Mouse (Mus musculus) NIH3T3 (cell line): ENCODE measurements around the gene Rpgrip1l.
A peak's percentile ranks its signal among the peaks of the same experiment; 100 is the strongest.

Experiments used
- DNase-seq: peaks from one replicate; pipeline ENCODE4 v3.0.0-alpha.2; 2012; ENCODE audit warnings: low read depth

Gene Rpgrip1l

GRCm38 (mm10) chr8:91329056-91329455, 16.0 kb upstream of the Rpgrip1l start:
- no peak for DNase-seq

- no peak for DNase-seq
Observed at GRCm38 (mm10) chr8:91327471-91328205, 14.6 kb upstream of the Rpgrip1l start.

DNA sequence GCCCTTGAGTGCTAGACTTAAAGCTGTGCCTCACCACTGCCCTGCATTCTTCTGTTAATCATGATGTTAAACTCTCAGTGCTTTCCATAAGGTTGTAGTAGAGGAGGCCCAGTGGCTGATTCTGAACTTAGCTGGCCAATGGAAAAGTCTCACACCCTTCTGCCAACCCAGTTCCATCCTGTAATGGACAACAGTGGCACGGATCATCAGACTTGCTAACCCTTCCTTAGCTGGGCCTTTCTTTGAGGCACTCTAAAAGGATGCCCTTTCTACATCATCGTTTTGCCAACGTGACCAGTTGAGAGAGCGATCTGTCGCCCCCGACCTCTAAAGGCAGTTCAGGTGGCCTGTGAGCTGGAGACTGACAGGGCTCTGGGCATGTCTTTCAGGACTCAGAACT, 13.9 kb upstream of the Rpgrip1l start:
- DNase-seq = no peak

GRCm38 (mm10) chr8:91326018-91326417, 13.0 kb upstream of the Rpgrip1l start:
- DNase-seq = no peak

DNA sequence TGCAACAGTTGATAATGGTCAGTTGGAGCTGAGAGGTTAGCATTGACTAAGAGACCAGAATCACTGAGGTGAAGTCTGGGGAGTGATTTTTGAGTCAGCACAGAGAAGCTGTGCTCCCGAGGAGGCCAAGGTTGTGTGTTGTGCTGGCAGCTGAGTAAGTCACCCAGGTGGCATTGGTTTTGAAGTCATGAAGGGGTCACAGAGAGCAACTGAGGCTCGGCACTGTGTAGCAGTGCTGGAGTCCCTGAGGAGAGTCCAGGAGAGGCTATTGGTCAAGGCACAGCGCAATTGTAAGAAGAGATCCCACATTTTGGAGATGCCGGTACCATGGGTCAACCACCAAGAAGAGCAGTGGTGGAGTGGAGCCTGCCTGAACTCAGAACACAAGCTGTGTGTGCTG, 11.9 kb upstream of the Rpgrip1l start:
- no peak for DNase-seq

- DNase-seq = no peak
Observed at GRCm38 (mm10) chr8:91324271-91324670, 11.2 kb upstream of the Rpgrip1l start.

- peak; percentile 52 for DNase-seq
Observed at GRCm38 (mm10) chr8:91323511-91323910, 10.4 kb upstream of the Rpgrip1l start.

DNA sequence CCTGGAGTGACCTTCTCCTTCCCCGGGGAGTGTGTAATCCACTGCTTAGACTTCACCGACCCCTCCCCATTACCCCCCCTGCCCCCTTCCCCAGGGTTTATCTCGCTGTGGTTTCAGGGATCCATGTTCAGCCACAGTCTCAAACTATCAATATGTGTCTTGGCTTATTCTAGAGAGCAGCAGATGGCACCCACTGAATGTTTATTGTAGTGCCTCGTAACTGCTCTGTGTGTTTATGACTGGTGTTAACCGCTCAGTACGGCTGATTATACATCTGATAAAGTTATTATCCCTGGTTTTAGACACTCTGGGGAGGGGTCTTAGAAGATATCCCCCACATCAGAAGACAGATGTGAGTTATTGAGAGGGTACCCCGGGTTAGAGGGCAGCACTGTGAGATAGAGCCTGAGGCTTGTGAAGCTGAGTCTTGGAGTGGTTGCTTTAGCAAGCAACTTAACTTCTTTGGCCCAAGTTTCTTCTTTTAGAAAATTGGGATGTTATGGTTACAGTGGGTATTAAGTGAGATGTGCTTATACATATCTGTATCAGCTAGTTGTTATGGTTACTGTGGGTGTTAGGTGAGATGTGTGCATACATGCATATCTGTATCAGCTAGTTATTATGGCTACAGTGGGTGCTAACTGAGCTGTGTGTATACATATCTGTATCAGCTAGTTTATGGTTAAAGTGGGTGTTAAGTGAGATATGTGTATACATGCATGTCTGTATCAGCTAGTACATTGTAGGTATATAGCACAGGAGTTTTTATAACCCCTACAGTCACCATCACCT, 6.1 kb upstream of the Rpgrip1l start:
- no peak for DNase-seq

DNA sequence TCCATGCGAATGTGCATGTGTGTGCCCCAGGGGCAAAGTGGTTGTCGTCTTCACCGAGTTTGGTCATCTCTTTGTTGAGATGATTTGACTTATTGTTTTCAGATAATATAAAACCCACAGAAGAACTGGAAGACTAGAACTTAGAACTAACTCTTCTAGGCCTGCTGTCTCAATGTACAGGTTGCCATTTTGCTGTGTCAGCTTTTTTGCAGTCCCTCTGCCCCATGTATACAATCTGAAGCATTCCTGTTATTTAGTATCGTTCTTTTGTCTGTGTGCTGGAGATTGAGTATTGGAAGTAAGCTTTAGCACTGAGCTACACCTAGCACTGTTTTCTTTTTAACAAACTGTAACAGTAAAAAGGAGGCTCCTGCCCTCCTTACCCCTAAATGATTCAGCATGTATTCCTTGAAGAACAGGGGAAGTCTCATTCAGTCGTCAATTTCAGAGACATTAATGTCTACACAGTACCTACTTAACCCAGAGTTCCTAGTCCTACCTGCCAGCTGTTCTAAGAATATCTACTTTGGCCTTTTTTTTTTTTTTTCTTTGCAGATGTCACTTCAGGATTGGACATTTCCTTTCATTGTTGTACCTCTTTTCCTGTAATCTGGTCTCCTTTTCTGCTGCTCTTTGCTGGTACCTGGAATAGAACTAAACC, 4.6 kb upstream of the Rpgrip1l start:
- no peak for DNase-seq

DNA sequence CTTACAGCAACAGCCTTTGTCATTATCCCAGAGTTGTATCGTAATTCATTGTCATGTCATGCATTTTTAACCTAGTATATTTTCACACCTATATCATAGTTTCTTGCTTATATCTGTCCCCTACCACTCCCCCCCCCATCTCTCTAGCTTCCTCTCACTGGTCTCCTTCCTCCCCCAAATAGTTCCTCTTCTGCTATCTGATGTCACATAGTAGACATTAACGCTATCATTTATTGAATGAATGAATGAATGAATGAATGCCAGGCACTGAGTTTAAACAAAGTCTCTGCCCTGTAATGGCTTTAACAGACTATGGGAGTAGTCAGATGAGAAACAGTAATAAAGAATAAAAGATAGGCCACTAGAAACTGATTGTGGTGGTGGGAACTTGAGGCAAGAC, 720 bp downstream of the Rpgrip1l start:
- DNase-seq = no peak

- no peak for DNase-seq
Observed at GRCm38 (mm10) chr8:91304481-91305386, 8.3 kb downstream of the Rpgrip1l start.

GRCm38 (mm10) chr8:91298672-91299071, 14.4 kb downstream of the Rpgrip1l start:
- no peak for DNase-seq

DNA sequence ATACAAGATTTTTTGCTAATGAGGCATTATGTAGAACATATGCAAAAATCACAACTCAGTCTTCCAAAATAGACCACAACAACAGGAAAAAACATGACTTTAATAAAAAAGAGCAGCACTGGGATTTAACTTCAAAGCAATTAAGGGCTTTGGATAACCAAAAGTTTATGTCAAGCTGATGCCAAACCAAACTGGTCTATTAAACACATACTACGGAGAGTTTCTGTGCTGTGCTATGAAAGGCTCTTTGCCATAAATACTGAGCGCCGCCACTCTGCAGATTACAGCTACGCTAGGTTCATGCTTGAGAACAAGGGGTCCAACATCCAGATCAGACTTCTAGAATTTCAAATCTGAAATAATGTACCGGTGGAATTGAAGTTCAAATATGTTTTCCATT, 17.3 kb downstream of the Rpgrip1l start:
- DNase-seq = no peak

GRCm38 (mm10) chr8:91290576-91290975, 22.5 kb downstream of the Rpgrip1l start:
- DNase-seq = no peak

- no peak for DNase-seq
Observed at GRCm38 (mm10) chr8:91286237-91286636, 26.8 kb downstream of the Rpgrip1l start.

GRCm38 (mm10) chr8:91283815-91284214, 29.2 kb downstream of the Rpgrip1l start:
- peak; percentile 45 for DNase-seq

DNA sequence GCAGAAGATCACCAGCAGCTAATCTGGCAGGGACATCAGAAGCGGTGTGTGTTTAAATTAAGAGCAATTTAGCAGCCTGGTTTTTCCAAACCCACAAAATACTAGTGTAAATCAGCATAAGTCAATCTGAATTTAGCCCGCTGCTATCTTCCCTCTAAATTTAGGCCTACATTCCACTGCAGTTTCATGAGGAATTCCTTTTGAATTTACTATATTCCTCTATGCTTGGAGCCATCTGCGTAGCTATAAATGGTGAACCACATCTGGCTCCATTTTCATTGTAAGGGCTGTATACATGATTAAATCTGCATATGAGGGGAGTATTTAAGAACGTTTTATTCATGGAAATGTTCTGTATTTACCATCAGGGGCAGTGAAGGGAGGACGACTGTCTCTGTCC, 30.4 kb downstream of the Rpgrip1l start:
- DNase-seq = no peak

DNA sequence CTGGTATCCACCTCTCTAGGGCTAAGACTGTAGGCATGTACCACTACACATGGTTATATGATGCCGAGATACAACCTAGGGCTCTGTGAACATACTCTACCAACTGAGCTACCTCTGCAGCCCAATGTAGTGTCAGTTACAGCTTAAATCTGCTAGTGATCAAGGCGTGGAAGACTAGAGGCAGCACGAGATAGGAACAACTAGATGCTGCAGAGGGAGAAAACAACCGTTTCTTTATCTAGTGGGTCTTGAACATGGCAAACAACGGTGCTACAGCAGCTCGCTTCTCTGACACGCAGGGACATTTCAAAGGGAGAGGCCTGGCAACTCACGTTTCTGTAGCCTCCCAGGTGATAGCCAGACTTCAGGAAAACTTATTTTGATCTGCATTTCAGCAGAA, 31.5 kb downstream of the Rpgrip1l start:
- no peak for DNase-seq

DNA sequence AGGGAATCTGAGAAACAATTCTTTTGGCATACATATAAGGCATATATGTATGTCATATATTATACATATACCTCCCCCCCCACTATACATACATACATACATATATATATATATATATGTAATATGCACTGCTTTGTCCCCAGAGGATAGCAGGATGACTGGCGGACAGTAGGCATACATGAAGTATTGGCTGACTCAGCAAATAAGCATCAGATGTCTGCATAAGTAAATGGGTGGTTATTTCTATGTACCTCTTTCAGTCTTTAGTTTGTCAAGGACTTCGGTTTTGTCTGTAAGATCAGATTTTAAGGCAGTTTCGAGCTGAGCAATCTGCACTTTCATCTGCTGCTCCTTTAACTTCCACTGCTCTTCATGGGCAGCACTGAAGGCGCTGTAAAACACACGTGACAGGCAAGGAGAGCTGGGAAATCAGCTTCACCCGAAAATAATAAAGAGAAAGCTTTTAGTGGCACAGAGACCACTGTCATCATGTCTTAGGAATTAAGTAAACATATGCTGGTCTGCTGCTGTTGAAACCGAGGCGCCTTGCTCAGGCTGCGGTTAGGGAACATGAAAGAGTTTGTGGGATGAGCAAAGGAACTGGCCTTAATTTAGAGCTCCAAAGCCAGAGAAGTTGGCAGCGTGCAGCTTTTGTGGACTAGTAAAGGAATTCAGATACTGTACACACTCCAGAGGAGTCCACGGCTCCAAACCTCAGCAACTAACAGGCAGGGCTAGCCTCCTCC, 32.4 kb downstream of the Rpgrip1l start:
- peak; percentile 16 for DNase-seq

- DNase-seq = no peak
Observed at GRCm38 (mm10) chr8:91278060-91278459, 35.0 kb downstream of the Rpgrip1l start.

- DNase-seq = no peak
Observed at GRCm38 (mm10) chr8:91276337-91276736, 36.7 kb downstream of the Rpgrip1l start.
